Mouse (Mus musculus): Measurements from ENCODE around the gene Slc23a2. TPM values are rescaled to one million over a fixed set of nuclear protein-coding genes. Genes with fewer than 3 reads are reported as not detected.

Gene Slc23a2
- polyA plus RNA-seq, 1 experiment from 2014 or later: 5.6 TPM

DNA sequence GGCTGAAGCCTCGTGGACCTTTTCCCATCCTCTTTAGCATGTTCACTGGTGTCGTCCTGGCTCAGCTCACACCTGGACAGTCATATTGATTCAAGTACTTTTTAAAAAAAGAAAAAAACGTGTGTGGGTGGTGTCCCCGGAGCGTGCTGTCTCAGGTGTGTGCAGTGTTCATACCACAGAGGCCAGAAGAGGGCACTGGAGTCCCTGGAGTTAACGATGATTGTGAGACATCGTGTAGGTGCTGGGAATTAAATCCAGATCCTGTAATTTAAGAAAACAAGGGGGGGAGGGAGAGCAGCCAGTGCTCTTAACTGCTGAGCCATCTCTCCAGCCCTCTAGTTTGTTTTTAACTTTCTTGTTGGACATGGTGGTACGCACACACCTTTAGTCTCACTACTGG, 2.3 kb downstream of the Slc23a2 start:
- H3K27ac ChIP-seq (replicated peaks): no peak overlapping the region
- WGBS: 88% methylated on average over 8 of the region's 8 CpGs
- ATAC-seq (ENCODE audit: low FRiP score, low TSS enrichment) (no peak), DNase-seq (ENCODE audit: low spot score) (no peak)
- H3K4me3 ChIP-seq (ENCODE audit: low read depth, low read length): no peak overlapping the region
- H3K4me2 ChIP-seq (replicated peaks; ENCODE audit: low read depth): no peak overlapping the region
- H3K36me3 ChIP-seq (ENCODE audit: control insufficient read depth, insufficient read depth, low read length): no peaks in the 10 kb centered on the region
- no peak for TF ChIP-seq EP300 (optimal IDR thresholded peaks at IDR 0.05)
- no peak overlapping the region for H3K9ac ChIP-seq (ENCODE audit: low read length)
- no peaks in the 10 kb centered on the region for H3K4me1 ChIP-seq (replicated peaks; ENCODE audit: control insufficient read depth, insufficient read depth)
- H3K9me3 ChIP-seq (ENCODE audit: control insufficient read depth, low read length): no peaks in the 10 kb centered on the region
- no peaks in the 10 kb centered on the region for H3K27me3 ChIP-seq (ENCODE audit: control insufficient read depth, insufficient read depth, low read length)

DNA sequence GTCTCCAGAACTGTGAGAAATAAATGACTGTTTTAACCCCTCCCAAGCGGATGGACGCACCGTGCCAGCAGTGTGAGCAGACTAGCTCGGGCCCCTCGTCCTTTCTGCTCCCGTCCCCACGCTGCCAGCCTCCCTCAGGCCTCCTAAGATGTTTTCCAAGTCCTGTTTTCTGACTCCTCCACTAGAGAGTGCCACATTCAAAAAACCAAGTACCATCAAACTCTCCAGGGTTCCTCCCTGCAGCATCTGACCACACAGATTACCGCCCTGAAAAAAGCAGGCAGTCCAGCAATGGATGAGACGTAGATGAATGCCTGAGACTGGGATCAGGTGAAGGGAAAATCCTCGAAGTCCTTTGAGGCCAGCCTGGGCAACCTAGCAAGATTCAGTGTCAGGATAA, 4.4 kb downstream of the Slc23a2 start:
- no peaks in the 10 kb centered on the region for H3K36me3 ChIP-seq (ENCODE audit: control insufficient read depth, insufficient read depth, low read length)
- 64% methylated on average over 10 of the region's 10 CpGs for WGBS
- no peak overlapping the region for H3K4me2 ChIP-seq (replicated peaks; ENCODE audit: low read depth)
- no peaks in the 10 kb centered on the region for H3K27me3 ChIP-seq (ENCODE audit: control insufficient read depth, insufficient read depth, low read length)
- H3K4me3 ChIP-seq (ENCODE audit: low read depth, low read length): no peak overlapping the region
- TF ChIP-seq CTCF (IDR thresholded peaks at IDR 0.05; ENCODE audit: low read depth) (0 out of 2 replicates have a peak, but pooled peaks have one; percentile 26), EP300 (optimal IDR thresholded peaks at IDR 0.05) (no peak)
- no peak overlapping the region for H3K9ac ChIP-seq (ENCODE audit: low read length)
- no peak overlapping the region for H3K27ac ChIP-seq (replicated peaks)
- DNase-seq (ENCODE audit: low spot score) (no peak), ATAC-seq (ENCODE audit: low FRiP score, low TSS enrichment) (no peak)
- no peaks in the 10 kb centered on the region for H3K4me1 ChIP-seq (replicated peaks; ENCODE audit: control insufficient read depth, insufficient read depth)
- H3K9me3 ChIP-seq (ENCODE audit: control insufficient read depth, low read length): no peaks in the 10 kb centered on the region

DNA sequence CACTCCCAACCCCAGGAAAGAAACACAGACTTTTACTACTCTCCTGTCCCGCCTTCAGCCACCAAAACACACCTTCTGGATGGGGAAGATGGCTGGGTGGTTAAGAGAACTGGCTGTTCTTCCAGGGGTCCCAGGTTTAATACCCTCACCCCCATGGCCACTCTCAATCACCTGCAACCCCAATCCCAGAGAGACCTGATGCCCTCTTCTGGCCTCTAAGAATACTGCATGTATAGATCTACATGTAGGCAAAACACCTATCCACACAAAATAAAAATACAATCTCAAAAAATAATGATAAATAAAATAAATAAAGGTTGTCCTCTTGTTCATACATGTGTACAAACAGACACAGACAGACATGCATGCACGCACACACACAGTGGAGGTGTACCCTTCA, 5.8 kb downstream of the Slc23a2 start:
- H3K36me3 ChIP-seq (ENCODE audit: control insufficient read depth, insufficient read depth, low read length): no peaks in the 10 kb centered on the region
- no peak overlapping the region for H3K4me2 ChIP-seq (replicated peaks; ENCODE audit: low read depth)
- WGBS: 92% methylated on average over 2 of the region's 2 CpGs
- no peaks in the 10 kb centered on the region; the same call in 1 of the 2 replicates for H3K4me1 ChIP-seq (replicated peaks; ENCODE audit: control insufficient read depth, insufficient read depth)
- no peak overlapping the region for H3K27ac ChIP-seq (replicated peaks)
- DNase-seq (ENCODE audit: low spot score) (no peak), ATAC-seq (ENCODE audit: low FRiP score, low TSS enrichment) (no peak)
- H3K4me3 ChIP-seq (ENCODE audit: low read depth, low read length): no peak overlapping the region
- TF ChIP-seq EP300 (optimal IDR thresholded peaks at IDR 0.05) (no peak), CTCF (IDR thresholded peaks at IDR 0.05; ENCODE audit: low read depth) (peak; percentile 59)
- no peak overlapping the region for H3K9ac ChIP-seq (ENCODE audit: low read length)
- no peaks in the 10 kb centered on the region for H3K27me3 ChIP-seq (ENCODE audit: control insufficient read depth, insufficient read depth, low read length)
- no peaks in the 10 kb centered on the region for H3K9me3 ChIP-seq (ENCODE audit: control insufficient read depth, low read length)

GRCm38 (mm10) chr2:132135876-132136637, 8.9 kb downstream of the Slc23a2 start:
- no peak overlapping the region for H3K27ac ChIP-seq (replicated peaks)
- no peaks in the 10 kb centered on the region for H3K36me3 ChIP-seq (ENCODE audit: control insufficient read depth, insufficient read depth, low read length)
- H3K4me3 ChIP-seq (ENCODE audit: low read depth, low read length): no peak overlapping the region
- no peaks in the 10 kb centered on the region for H3K27me3 ChIP-seq (ENCODE audit: control insufficient read depth, insufficient read depth, low read length)
- 83% methylated on average over 8 of the region's 8 CpGs for WGBS
- no peaks in the 10 kb centered on the region for H3K9me3 ChIP-seq (ENCODE audit: control insufficient read depth, low read length)
- DNase-seq (ENCODE audit: low spot score) (no peak), ATAC-seq (ENCODE audit: low FRiP score, low TSS enrichment) (no peak)
- TF ChIP-seq EP300 (optimal IDR thresholded peaks at IDR 0.05) (no peak), CTCF (IDR thresholded peaks at IDR 0.05; ENCODE audit: low read depth) (peak; percentile 63)
- H3K4me1 ChIP-seq (replicated peaks; ENCODE audit: control insufficient read depth, insufficient read depth): no peaks in the 10 kb centered on the region; the same call in 1 of the 2 replicates
- no peak overlapping the region for H3K4me2 ChIP-seq (replicated peaks; ENCODE audit: low read depth)
- no peak overlapping the region for H3K9ac ChIP-seq (ENCODE audit: low read length)

- Histone ChIP-seq H3K4me2 (replicated peaks; ENCODE audit: low read depth) (no peak overlapping the region), H3K9me3 (ENCODE audit: control insufficient read depth, low read length) (no peaks in the 10 kb centered on the region), H3K27me3 (ENCODE audit: control insufficient read depth, insufficient read depth, low read length) (no peaks in the 10 kb centered on the region), H3K36me3 (ENCODE audit: control insufficient read depth, insufficient read depth, low read length) (no peaks in the 10 kb centered on the region), H3K9ac (ENCODE audit: low read length) (no peak overlapping the region), H3K4me3 (ENCODE audit: low read depth, low read length) (no peak overlapping the region), H3K27ac (replicated peaks) (no peak overlapping the region), H3K4me1 (replicated peaks; ENCODE audit: control insufficient read depth, insufficient read depth) (no peaks in the 10 kb centered on the region; the same call in 1 of the 2 replicates)
- 52% methylated on average over 4 of the region's 4 CpGs for WGBS
- ATAC-seq (ENCODE audit: low FRiP score, low TSS enrichment) (no peak), DNase-seq (ENCODE audit: low spot score) (no peak)
- TF ChIP-seq CTCF (IDR thresholded peaks at IDR 0.05; ENCODE audit: low read depth): no peak
- no peak for TF ChIP-seq EP300 (optimal IDR thresholded peaks at IDR 0.05)
Measured at GRCm38 (mm10) chr2:132134758-132135157, 10.2 kb downstream of the Slc23a2 start.

DNA sequence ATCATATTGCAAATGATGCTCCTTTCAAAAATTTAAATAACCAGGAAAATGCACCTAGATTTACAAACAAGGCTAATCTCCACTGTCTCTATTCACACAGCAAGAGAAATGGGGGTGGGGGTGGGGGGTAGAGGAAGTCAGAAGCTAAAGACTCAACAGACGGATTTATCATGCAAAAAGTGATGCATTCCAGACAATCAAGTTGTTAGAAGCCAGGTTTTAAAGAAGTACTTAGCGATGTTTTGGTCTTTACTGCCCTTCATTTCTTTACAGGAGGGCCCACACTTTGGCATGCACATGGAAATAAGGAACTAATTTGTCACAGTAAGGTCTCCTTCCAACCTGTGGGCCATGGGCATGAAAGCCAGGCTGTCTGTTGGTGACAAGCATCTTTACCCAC, 11.5 kb downstream of the Slc23a2 start:
- Histone ChIP-seq H3K4me2 (replicated peaks; ENCODE audit: low read depth) (no peak overlapping the region), H3K27ac (replicated peaks) (no peak overlapping the region), H3K4me1 (replicated peaks; ENCODE audit: control insufficient read depth, insufficient read depth) (no peaks in the 10 kb centered on the region; the same call in 1 of the 2 replicates), H3K36me3 (ENCODE audit: control insufficient read depth, insufficient read depth, low read length) (no peaks in the 10 kb centered on the region), H3K27me3 (ENCODE audit: control insufficient read depth, insufficient read depth, low read length) (no peaks in the 10 kb centered on the region), H3K9me3 (ENCODE audit: control insufficient read depth, low read length) (no peaks in the 10 kb centered on the region), H3K4me3 (ENCODE audit: low read depth, low read length) (no peak overlapping the region), H3K9ac (ENCODE audit: low read length) (no peak overlapping the region)
- WGBS: 49% methylated on average over 2 of the region's 2 CpGs
- TF ChIP-seq EP300 (optimal IDR thresholded peaks at IDR 0.05) (no peak), CTCF (IDR thresholded peaks at IDR 0.05; ENCODE audit: low read depth) (no peak)
- ATAC-seq (ENCODE audit: low FRiP score, low TSS enrichment): no peak
- no peak for DNase-seq (ENCODE audit: low spot score)

Data from stomach, postnatal 0 days (tissue).